Mouse (Mus musculus): ENCODE measurements at regions not wholly inside any gene's neighbourhood (a gene's known extent, or its start where the extent isn't known, plus 50 kb on each side); places are given as distances from the start of the nearest gene placed in this dataset.

DNA sequence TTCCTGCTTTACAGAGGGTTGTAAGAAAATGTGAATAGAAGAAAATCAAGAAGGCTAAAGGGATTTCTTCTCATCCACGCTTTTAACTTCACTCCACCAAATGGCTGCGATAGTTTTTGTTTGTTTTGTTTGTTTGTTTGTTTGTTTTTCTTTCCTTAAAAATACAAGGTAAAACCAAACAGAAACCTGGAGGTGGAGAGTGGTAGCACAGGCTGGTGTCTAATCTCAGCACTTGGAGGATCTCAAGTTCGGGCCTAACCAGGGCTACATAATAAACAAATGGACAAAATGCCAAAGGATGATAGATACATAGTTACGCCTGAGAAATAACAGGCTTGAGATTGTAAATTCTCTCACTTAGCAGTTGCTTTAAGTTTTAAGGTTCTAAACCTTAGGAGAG is 50.8 kb upstream of the Mboat1 start:
- no peak for DNase-seq (ENCODE audit: low spot score in 2 of 2)

DNA sequence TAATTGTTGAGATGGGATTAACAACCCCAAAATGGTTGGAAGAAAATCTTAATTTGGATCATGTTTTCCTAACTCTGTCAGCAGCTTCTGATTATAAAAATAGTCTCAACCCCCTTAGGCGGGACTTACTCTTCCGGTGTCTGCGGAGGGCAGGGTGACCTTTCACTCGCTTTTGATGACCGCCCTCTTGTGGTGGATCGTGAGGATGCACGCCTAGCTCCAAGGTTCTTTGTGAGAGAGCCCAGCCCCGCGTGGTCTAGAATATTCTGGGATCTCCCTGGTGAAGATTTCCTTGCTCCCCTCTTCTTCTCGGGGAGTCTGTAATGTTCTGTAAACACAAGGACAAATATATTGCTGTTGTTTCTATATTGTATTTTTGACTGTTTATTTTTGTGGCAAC is 51.3 kb upstream of the Mboat1 start:
- peak; percentile 28 to 88 for DNase-seq (ENCODE audit: low spot score in 2 of 2)

DNA sequence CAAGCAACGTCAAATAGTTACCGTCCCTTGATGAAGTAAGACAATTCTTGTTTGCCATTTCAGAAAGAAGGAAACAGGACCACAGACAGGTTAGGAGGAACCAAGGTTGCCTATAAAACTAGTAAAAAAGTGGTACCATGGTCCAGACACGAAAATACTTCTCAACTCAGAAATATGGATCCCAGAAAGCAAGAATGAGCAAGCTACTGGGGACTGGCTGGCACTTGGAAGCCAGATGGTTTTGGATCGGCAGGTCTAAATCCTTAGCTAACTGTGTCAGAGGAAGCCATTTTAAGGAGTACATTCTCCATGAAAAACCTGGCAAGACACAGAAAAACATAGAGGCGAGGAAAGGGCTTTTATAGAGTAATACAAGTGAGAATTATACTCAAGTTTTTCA is 51.9 kb upstream of the Mboat1 start:
- DNase-seq (ENCODE audit: low spot score in 2 of 2) = no peak

DNA sequence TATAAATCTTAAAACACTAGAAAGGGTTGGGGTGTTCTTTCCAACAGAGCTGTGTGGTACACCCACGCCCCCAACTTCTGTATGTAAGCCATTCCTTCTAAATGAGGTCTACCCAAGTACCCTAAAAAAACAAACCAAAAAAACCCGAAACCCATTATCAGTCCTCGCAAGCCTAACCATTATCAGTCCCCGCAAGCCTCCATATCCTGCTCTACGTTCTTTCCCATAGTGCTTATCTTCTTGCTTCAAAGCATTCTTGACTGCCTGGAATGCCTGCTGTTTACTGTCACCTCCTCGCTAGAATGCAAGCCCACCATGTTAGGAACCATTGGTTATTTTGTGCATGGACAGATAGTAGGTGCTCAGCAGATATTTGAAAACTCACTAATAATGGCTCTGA is 52.3 kb upstream of the Mboat1 start:
- DNase-seq (ENCODE audit: low spot score in 2 of 2) = no peak

DNA sequence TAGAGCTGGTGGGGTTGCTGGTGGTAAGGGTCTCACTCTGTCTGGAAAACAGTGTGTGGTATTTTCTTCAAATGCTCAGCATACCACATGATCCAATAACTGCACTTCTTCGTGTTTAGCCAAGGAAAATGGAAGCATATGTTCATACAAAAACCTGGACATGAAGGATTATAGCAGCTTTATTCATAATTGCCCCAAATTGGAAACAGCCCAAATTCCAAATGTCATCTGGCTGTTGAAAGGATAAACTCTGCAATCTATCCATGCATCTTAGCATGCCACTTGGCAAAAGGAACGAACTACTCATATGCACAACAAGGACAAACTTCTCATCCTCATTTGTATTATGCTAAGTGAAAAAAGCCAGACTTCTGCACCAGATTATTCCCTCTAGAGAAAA is 53.5 kb upstream of the Mboat1 start:
- DNase-seq (ENCODE audit: low spot score in 2 of 2) = no peak

DNA sequence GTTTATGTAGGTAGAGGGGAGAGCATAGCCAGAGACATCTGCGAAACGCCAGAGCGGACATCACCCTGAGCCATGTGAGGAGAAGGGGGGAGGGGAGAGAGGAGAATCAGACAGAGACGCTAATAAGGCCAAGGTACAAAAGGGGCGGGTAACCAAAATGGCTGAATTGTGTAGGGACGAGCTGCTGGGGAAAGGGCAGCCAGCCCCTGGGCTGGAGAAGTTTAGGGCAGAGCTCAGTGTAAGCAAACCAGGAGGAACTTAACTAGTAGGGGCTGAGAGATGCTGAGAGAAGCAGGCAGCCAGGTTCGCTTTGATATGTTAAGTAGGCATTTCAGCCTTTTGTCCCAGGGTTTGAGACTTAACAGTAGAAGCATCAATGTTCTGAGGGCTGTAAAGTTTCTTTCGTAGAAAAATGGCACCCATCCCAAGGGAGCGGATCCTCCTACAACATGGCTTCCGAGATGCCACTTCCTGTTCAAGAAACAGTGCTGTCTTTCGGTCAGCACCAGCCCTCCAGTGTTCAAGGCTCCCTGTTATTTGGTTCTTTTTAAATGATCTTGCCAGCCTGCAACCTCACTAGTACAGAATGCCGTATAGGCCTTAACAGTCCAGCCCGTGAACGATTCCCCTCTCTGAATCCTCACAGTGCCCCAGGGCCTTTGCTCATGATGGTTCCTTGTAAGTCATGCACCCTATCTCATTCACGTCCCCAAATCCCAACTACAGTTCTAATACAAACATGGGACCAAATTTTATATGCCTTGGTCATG is 55.4 kb upstream of the Mboat1 start:
- no peak for DNase-seq (ENCODE audit: low spot score in 2 of 2)

DNA sequence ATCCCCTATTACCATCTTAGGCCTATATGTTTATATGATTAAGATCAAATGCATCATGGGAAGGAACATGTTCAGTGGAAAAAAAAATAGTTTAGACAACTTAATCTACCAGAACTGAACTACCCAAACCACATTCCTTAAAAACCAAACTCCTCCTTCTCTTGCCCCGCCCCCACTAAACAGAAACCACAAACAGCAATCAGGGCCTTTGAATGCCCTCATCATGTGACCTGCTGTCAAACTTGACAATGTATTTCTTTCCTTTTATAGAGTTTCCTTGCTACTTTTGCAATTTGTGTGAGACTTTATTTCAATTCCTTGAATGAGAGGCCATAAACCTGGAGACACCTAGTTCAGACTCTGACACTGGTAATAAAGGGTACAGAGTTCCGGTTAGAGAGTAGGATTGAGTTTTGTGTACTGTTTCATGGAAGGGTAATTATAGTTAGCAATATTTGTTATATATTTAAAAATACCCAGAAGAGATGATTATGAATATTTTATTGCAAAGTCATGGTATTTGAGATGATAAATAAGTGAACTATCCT is 61.7 kb upstream of the Mboat1 start:
- no peak for DNase-seq (ENCODE audit: low spot score in 2 of 2)

DNA sequence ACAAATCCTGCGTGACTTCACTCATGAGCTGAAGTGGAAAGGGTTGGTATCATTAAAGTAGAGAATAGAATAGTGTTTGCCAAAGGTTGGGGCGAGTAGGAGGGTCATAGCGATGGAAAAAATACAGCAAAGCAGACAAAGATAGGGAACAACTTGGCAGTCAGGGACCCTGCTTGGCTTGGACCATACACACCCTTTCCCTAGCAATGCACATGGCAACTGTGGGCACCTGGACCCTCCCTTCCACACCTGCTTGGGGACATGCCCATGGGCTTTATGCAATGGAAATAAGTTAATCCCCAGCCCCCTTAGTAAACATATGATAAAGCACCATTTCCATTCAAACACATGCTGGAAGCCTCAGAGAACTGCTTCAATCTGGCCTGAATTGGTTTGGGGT is 62.2 kb upstream of the Mboat1 start:
- DNase-seq (ENCODE audit: low spot score in 2 of 2) = no peak

DNA sequence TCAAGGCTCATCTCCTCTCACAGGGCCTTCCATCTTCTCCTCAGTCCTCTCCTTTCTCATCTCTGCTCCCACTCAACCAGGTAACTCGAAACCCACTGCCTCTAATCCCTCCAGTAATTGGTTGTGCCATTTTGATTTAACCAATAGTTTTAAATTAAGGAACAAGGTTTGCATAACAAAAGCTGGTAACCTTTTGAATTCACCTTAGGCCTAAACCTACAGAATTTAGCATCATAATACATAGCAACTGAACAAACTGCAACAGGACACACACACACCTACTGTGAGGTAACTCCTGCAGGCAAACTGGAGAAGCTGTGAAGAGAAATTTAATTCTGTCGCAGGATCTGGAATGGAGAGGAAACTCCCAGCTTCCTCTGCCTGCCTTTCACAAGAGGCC is 66.9 kb upstream of the Mboat1 start:
- DNase-seq (ENCODE audit: low spot score in 2 of 2) = no peak

DNA sequence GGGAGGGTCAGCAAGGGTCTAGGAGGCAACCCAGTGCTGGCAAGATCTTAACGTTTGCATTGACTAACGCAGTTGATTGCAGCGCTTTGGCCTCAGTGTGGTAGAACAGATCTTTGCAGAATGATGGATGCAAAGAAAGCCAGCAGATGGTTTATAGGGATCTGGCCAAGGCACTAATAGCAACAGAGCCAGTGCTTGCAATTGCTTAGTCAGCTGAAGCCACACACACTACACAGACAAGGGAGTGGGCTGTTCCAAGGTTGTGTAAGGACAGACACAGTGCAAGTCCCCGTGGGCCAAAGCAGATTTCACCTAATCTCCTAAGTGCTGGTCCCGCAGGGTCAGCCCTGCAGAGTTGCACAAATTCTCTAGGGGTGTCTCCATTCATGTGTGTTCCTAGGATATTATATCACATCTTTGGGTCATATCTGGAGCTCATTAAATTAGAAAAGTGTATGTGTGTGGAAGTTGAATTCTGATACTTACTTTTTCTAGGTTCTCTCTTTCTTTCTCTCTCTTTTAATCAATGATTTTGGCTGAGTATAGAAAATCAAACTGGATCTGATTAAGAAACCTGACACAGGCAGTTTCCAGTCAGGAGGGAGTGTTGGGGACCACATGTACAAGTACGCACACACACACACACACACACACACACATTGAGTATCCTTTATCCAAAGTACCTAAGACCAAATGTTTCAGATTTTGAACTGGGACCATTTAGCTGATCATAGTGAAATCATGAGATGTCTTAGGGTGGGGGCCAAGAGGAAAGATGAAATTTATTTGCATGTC is 68.5 kb upstream of the Mboat1 start:
- no peak for DNase-seq (ENCODE audit: low spot score in 2 of 2)

DNA sequence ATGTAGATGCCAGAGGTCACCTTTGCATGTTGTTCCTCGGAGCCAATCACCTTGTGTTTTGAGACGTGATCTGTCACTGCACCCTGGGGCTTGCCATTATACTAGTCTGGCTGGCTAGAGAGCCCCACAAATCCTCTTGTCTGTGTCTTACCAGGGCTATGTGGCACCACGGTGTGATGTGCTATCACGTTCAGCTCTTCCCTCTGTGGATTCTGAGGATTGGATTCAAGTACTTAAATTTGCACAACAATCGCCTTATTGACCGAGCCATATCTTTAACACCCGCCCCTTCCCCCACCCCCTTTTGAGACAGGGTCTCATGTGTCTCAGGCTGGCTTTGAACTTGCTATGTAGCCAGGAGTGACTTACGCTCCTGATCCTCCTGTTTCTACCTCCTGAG is 70.8 kb upstream of the Mboat1 start:
- no peak for DNase-seq (ENCODE audit: low spot score in 2 of 2)

DNA sequence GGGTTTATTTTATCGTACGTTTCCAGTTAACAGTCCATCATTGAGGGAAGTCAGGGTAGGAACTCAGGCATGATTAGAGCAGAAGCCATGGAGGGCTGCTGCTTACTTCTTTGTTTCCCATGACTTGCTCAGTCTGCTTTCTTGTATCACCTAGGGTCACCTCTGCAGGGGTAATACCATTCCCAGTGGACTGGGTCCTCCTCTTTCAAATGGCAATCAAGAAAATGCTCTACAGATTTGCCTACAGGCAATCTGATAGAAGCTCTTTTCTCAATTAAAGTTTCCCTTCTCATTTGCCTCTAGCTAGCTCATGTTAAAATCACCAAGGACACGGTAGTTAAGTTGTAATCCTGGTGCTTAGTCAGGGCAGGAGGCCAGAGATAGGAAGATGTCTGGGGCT is 72.5 kb upstream of the Mboat1 start:
- no peak for DNase-seq (ENCODE audit: low spot score in 2 of 2)

DNA sequence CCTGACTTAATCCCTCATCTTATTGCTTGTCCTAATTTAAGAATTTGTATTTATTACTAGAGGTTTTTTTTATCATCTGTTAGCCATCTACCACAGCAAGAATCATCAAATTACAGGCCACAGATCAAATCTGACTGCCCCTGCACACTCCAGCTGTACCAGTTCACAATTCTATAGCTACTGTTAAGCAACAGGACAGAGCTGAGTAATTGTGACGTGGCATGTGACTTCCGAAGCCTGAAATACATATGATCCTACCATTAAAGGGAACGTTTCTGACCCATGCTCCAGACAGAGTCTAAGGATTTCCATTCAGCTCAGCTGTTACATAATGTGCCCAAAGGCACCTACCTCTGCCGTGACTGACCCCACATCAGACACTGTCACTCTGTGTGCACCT is 74.0 kb upstream of the Mboat1 start:
- no peak for DNase-seq (ENCODE audit: low spot score in 2 of 2)

DNA sequence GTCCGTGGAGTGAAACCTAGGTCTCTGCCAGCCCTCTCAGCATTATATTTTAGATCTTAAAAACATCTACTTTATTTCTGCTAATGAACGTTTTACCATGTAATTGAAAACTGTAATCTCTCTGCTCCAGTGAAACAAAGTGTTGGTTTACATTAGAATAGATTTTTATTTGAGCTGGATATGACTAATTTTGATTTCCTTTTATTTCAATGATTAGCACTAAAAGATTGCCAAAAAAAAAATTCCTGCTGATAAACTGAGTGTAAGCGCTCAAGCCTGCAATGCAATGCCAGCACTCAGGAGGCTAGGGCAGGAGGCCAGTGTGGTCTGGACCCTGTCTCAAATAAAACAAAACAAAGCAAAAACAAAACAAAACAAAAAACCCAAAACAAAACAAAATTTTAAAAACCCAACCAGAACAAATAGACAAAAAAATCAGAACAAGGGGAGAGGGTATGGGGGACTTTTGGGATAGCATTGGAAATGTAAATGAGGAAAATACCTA is 69.3 kb upstream of the E2f3 start:
- no peak for DNase-seq (ENCODE audit: low spot score in 2 of 2)

DNA sequence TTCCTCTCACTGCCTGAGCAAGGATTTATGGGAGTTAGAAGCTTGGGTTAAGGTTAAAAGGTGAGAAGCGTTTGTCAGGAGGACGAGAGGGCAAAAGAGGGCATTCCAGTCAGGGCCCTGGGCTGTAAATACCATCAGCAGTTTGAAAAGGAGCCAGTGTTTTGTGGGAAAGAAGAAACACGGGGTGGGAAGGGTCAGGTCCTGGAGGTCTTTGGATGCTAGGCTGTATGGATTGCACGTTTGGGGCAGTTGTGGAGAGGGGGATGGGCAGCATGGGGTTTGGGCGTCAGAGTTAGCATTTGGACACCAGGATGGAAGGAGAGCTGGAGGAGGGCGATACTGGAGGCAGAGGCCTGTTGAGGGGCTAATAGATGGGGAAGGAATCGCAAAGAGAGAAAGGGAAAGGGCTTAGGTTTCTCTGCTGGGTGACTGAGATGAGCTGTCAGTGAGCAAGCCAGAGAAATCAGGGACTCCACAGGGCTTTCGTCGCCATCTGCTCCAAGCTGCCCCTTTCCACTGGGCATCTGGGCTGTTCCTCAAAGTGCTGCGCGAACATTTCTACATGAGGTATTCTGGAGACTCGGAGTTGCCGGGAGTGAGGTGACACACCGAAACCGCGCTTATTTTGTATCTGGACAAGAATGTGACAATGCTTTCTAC is 66.2 kb upstream of the E2f3 start:
- no peak for DNase-seq (ENCODE audit: low spot score in 2 of 2)

DNA sequence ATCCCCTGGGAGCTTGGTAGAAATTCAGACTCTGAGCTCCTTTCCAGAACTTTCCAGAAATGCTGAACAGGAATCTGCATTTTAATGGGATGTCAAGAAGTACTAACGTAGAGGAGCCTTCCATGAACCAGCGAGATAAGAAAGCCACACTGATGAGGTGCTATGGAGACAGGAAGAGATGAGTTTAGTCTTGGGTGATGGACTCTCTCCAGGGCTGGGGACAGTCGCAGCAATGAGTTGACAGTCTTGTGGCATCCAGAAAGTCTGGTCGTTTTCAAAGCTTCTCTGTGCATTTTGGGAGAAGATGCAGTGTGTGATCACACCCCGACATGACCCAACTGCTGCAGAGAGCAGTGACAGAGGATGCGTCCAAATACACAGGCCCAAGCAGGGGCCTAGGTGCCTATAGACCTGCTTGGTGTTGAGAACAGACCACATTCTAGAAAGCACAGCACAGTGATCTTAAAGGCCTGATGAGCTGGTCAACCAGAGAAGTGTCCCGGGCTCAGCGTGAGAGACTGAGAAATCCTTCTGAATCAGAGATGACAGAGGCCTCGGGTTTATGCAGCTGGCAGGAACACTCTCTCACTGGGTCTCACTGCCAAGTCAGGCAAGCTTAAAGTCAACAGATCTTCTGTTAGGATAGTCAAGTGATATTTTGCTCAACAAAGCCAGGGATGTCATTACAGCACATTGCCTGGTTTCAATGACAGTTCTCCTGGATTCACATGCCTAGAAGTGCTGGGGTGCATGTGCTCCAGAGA is 65.1 kb upstream of the E2f3 start:
- DNase-seq (ENCODE audit: low spot score in 2 of 2) = no peak

DNA sequence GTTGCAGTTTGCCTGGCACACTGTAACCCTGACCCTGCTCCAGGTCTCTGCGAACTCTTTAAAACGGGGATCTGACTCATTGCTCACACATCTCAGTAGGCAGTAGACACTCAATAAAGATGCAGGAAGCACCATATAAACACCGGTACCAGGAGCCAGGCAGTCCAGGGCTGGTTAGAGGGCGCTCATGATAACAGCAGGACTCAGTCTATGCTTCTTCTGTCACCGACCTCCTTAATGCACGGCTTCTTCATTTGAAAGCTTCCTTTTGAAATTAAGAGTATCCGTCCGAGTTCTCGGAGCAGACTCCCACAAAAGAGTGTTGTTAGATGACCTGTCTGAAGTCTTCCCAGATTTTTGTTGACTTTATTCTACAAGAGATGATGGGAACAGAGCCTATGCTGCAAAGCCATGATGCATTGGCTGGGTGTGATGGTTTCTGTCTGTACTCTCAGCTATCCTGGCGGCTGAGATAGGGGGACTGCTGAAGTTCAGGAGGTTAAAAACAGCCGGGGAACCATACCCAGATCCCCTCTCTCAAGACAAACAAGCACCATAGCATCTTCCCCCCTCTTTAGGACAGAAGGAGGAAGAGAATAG is 62.5 kb upstream of the E2f3 start:
- no peak for DNase-seq (ENCODE audit: low spot score in 2 of 2)

DNA sequence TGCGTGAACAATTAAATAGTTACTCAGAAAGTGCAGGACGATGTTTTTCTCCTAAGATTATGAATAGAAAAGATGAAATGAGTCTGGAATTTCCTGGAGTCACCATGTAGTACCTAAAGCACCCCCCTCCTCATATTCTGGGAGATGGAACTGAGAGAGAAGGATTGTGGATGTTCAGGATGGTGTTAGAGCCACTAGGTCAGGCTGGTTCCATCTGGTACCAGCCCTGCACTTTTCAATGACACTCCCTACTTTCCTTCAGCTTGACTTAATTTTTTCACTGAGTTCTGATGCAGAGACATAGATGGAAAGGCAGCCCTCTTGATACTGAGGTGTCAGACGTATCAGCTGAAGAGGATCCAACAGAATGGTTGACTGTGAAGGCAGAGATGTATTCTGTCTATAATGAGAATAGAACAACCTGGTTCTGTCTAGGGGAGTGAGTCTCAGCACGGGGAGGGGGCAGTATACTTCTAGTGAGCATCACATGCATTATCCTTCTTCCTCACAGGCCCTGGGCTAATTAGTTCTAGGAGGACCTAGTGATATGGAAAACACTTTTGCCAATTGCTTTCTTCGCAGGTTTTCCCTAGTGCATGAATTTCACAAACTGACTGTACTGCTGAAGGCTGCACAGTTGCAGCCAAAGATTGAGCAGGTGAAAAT is 60.8 kb upstream of the E2f3 start:
- no peak for DNase-seq (ENCODE audit: low spot score in 2 of 2)

DNA sequence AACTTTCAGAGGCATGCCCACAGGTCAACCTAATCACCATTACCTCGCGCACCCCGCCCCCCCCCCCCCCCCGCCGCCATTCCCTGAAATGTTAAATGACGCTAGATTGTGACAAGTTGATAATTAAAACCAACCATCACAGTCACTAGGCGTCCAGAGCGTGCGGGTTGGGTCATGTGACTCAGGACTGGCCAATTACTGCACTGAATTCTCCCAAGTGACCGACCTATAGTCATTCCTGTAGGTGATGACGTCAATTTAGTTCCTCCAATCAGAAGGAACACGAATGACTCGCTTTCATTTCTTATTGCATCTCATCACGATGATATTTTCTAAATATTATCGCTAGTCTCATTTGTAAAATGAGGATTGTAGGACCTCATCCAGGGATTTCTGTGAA is 60.2 kb upstream of the E2f3 start:
- no peak for DNase-seq (ENCODE audit: low spot score in 2 of 2)

DNA sequence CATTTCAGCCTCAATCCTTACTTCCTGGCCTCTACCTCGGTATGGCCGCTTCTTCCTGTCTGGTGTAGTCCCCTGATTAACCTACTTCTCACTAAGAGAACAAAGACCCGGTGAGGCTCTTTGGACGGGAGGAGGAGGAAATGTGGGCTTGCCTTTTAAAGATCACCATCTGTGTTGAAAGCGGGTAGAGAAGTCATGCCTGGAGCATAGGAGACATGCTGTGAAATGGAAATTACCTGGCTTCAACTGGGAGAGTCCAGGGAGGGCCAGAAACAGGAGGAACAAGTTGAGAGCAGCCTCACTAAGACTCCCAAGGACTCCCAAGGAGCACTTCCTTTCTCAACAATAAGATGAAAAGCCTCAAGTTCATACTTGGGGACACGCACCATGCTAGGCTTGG is 59.4 kb upstream of the E2f3 start:
- no peak for DNase-seq (ENCODE audit: low spot score in 2 of 2)

DNA sequence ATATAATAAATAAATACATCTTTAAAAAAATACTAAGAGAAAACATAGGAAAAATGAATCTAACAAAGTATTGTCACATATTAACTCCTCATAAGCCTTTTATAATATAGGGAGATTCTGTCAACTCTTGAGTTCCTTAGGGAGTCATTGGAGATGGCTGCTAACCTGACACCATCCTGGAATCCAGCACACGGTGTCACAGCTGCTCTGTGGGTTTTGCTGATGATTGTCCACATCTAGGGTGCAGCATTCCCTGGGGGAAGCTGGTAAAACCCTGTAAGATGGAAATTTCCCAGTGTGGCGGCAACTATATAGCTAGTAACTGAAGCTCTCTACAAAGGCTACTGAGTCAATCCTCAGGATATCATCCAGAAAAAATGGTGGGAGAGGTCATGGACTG is 58.9 kb upstream of the E2f3 start:
- no peak for DNase-seq (ENCODE audit: low spot score in 2 of 2)
